Mouse (Mus musculus) left cerebral cortex, postnatal 14 days (tissue): ENCODE results near the gene Akr1c20. TPM values are rescaled to one million over a fixed set of nuclear protein-coding genes. Genes with fewer than 3 reads are reported as not detected.

ENCODE experiments used
- DNase-seq, 2 experiments: peaks; one replicate each; pipeline ENCODE4 v3.0.0; 2021 to 2022; ENCODE audit warnings: low spot score in 2 of 2, mixed read lengths in 1 of 2
- intact Hi-C: fragments of 180-260 bp; cut with DNase I; formaldehyde crosslinking; loops from one replicate; pipeline ENCODE4 v1.15.1; 2025
- long read RNA-seq, 2 experiments: library from polyadenylated mRNA; stranded (forward); transcript quantifications; one replicate each; pipeline ENCODE4 v2.0.0; 2021
- total RNA-seq, 2 experiments: library from RNA; stranded (reverse); gene quantifications; 2 replicates each; pipeline ENCODE4 v1.2.3; 2021

Akr1c20 gene
- total RNA-seq = not detected
- long read RNA-seq, experiment 1 = 0 reads
- long read RNA-seq, experiment 2 = 0 reads

DNA sequence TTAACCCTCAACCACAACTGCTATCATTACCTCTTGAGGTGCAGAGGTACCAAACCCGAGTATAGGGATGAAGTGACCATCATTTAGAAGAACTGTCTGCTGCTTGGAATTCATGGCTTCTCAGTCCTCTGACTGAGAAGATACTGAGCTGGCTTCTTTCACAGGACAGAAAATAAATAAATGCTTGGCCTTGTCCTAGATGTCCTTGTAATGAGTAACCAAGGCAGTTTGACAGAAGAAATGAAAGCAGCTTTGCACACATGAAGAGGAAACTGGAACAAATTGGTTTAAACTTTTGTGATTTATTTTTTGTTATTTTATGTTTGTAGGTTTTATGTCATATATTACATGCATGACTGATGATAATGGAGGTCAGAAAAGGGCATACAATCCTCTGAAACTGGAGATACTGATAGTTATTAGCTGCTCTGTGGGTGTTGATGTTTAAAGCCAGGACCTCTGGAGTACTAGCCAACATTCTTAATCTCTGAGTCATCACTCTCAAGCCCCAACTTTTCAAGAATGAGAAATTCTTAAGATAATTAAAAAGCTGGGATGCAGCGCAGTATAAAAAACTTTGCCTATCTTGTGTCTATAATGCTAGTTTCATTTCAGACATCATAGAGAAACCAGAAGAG is at the start of gene Akr1c20:
Gene Akr1c20 (minus strand): TSS at position 145 of the 638 bp plus-strand sequence.
- intact Hi-C loops = no loop called here

DNA sequence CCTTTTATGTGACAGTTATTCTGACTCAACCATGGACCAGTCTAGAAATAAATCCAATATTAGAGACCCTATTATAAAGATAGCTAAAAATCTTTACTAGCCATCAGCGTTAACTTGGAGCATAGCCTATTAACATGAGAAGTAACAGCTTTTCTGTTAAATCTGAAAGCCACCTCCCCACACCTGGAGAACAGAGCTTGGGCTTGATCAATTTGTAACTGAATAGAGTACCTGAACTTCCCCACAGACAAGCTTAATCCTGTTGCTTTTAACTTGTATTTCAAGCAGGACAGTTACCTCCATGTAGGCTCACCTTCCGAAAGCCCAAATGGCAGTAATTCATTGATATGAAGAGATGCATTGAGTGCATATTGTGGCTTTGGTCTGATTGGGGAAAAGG is 42.9 kb upstream of the Akr1c20 start:
- no peak for DNase-seq
- intact Hi-C loops = no loop called here

More for the DNA sequence above, at the start of gene Akr1c20:
- DNase-seq = no peak

DNA sequence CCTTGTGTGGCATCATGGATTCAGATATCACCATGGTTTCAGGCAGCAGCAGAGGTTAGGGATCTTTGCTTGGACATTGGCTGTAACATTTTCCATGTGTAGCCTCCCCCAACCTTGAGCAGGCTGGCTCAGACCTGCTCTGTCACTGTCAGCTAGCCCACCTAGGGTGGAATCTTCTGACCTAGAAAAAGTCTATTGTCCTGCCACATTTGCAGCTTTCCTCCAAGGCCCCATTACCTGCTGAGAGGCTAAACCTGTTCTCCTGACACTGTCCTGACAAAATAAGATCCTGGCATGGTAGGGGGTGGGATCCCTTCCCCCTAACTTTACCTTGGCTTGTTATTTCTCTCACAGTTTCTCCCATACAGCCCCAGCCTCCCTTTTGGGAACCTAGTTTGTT is 37.4 kb upstream of the Akr1c20 start:
- DNase-seq = no peak
- intact Hi-C loops = no loop called here

DNA sequence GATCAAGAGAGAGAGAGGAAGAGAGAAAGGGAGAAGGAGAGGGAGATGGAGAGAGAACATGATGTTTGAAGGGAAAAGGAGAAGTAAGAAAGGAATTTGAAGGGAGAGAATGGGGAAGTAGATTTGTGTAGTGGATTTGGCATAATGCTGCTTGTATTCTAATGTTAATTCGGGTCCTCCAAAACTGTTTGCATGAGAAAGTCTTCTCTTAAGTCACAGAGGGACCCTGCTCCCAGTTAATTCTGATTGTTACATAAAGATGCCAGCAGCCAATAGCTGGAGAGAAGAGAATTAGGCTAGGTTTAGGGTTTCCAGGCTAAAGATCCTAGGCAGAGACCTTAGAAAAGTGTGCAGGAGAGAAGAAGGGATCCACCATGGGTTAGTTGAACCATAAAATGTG is 36.0 kb upstream of the Akr1c20 start:
- no peak for DNase-seq
- intact Hi-C loops = no loop called here

DNA sequence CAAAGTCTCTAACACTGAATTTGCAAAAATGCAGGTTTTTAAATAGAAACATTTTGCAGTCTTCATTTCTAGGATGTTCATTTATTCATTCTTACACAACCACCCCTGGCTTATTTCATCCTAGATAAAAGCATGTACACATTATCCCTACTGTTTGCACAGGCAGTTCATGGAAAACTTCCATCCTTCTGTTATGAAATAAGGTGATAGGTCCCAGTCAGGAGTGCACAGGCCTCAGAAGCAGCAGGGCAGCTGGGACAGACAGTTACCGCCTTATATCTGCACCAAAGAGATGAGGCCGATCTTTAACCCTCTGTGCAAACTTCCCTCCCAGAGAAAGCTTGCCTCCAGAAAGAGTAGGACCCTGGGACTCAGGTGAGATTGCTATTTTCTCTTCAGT is 8.3 kb downstream of the Akr1c20 start:
- intact Hi-C loops = no loop called here
- no peak for DNase-seq

DNA sequence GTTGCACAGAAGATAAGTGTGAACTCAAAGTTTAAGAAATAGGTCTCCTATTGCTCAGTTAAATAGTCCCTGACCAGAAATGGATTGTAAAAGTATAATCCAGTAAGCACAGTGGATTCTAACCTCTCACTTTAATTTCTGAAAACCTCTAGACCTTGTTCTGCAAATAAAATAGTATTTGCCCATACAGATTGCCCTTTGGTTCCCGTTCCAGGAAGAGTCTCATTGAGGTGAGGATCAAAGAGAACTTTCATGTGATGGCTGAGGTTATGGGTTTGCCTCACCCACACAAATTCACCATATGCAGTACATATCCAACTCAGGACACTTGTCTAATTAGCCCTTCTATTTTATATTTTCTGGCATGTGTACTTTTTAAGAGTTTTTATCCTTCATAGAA is 55.2 kb downstream of the Akr1c20 start:
- no peak for DNase-seq
- intact Hi-C loops = no loop called here

DNA sequence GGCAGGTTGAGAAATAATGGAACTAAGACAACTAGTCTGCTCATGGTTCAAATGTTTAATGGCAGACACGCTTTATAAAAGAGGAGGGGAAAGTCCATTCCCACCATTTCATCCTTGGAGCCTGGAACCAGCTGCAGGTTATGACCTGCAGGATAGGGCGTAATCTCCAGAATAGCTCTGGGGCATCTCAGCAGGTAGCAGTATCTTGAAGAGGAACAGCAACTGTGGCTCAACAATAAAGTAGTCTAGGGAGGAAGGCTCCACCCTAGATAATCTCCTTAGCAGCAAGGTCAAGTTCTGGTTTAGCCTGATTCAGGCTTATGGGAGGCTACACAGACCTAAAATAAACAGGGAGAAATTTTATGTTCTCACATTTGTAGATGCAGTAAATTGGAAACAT is 57.5 kb downstream of the Akr1c20 start:
- intact Hi-C loops = no loop called here
- DNase-seq = no peak

Other genes starting within 250 kb of the Akr1c20 start
- gene Akr1c12, start 243.9 kb downstream of the Akr1c20 start, total RNA-seq = not detected
- not detected for gene Akr1c6, start 89.0 kb downstream of the Akr1c20 start, total RNA-seq
- gene Akr1c21, start 50.7 kb upstream of the Akr1c20 start, total RNA-seq = not detected
- 10 to 100 TPM; 17.8 to 19.9 TPM for gene Akr1e1, start 85.8 kb upstream of the Akr1c20 start, total RNA-seq